Mouse (Mus musculus): ENCODE measurements around the gene Mt4. TPM values are rescaled to one million over a fixed set of nuclear protein-coding genes. Genes with fewer than 3 reads are reported as not detected.
A peak's percentile ranks its signal among the peaks of the same experiment; 100 is the strongest.

Gene Mt4
- total and polyA plus RNA-seq, 3 experiments = not detected

GRCm38 (mm10) chr8:94179713-94180560 lies 42.9 kb downstream of the Mt4 start:
- DNase-seq = peak; percentile 59

GRCm38 (mm10) chr8:94180561-94180908 lies 43.5 kb downstream of the Mt4 start:
- DNase-seq = no peak

GRCm38 (mm10) chr8:94182055-94182929 lies 45.3 kb downstream of the Mt4 start:
- DNase-seq = no peak

- peak; percentile 91 for DNase-seq
These were observed 46.1 kb downstream of the Mt4 start for GRCm38 (mm10) chr8:94183117-94183516.

- no peak for DNase-seq
These were observed 47.4 kb downstream of the Mt4 start for GRCm38 (mm10) chr8:94184357-94184843.

GRCm38 (mm10) chr8:94185791-94186190 lies 48.8 kb downstream of the Mt4 start:
- DNase-seq = no peak

GRCm38 (mm10) chr8:94186542-94186941 lies 49.5 kb downstream of the Mt4 start:
- DNase-seq = peak; percentile 73

- no peak for DNase-seq
These were observed 50.4 kb downstream of the Mt4 start for GRCm38 (mm10) chr8:94187290-94188002.

Other genes starting within 250 kb of the Mt4 start
- gene Amfr, start 124.4 kb upstream of the Mt4 start, total RNA-seq (2021) = 100 to 1,000 TPM; 234 to 239 TPM
- gene Amfr, start 124.4 kb upstream of the Mt4 start, polyA plus RNA-seq (2012; rRNA removed) = 290 and 363 TPM in 2 replicates
- gene Nudt21, start 100.2 kb upstream of the Mt4 start, total RNA-seq (2021) = 10 to 100 TPM; 34.7 to 36.9 TPM
- gene Nudt21, start 100.2 kb upstream of the Mt4 start, polyA plus RNA-seq (2012; rRNA removed) = 150 and 174 TPM in 2 replicates
- 10 to 100 TPM; 20.1 to 22.3 TPM for gene Ogfod1, start 100.0 kb upstream of the Mt4 start, total RNA-seq (2021)
- gene Ogfod1, start 100.0 kb upstream of the Mt4 start, polyA plus RNA-seq (2012; rRNA removed) = 2.4 TPM in 2 replicates
- gene Bbs2, start 38.3 kb upstream of the Mt4 start, total RNA-seq (2021) = 10 to 100 TPM; 17.1 to 18.1 TPM
- gene Bbs2, start 38.3 kb upstream of the Mt4 start, polyA plus RNA-seq (2012; rRNA removed) = 26.5 and 31.0 TPM in 2 replicates
- gene Mt3, start 15.4 kb downstream of the Mt4 start, total RNA-seq (2021) = 1 to 10 TPM; 4.1 to 4.7 TPM
- 1.0 and 1.9 TPM in 2 replicates for gene Mt3, start 15.4 kb downstream of the Mt4 start, polyA plus RNA-seq (2012; rRNA removed)
- 100 to 1,000 TPM; 158 to 202 TPM for gene Mt2, start 35.5 kb downstream of the Mt4 start, total RNA-seq (2021)
- 19.3 and 19.6 TPM in 2 replicates for gene Mt2, start 35.5 kb downstream of the Mt4 start, polyA plus RNA-seq (2012; rRNA removed)
- gene Mt1, start 41.9 kb downstream of the Mt4 start, total RNA-seq (2021) = 100 to 1,000 TPM; 282 to 394 TPM
- 895 and 922 TPM in 2 replicates for gene Mt1, start 41.9 kb downstream of the Mt4 start, polyA plus RNA-seq (2012; rRNA removed)
- gene Nup93, start 77.4 kb downstream of the Mt4 start, total RNA-seq (2021) = 10 to 100 TPM; 12.3 to 17.5 TPM
- gene Nup93, start 77.4 kb downstream of the Mt4 start, polyA plus RNA-seq (2012; rRNA removed) = 5.3 and 5.4 TPM in 2 replicates
- under 1 TPM in 1 of 2 experiments, not detected in 1; 0.12 TPM for gene Slc12a3, start 192.0 kb downstream of the Mt4 start, total RNA-seq (2021)
- 0.10 TPM in 1 of 2 replicates, not detected in the other for gene Slc12a3, start 192.0 kb downstream of the Mt4 start, polyA plus RNA-seq (2012; rRNA removed)
- 100 to 1,000 TPM in 1 of 2 experiments, 10 to 100 TPM in 1; 99.0 to 141 TPM for gene Herpud1, start 249.2 kb downstream of the Mt4 start, total RNA-seq (2021)
- gene Herpud1, start 249.2 kb downstream of the Mt4 start, polyA plus RNA-seq (2012; rRNA removed) = 188 and 195 TPM in 2 replicates